Mouse (Mus musculus) megakaryocyte-erythroid progenitor cell, adult 5-6 weeks (primary cell): Measurements from ENCODE around the gene Gm7697. TPM values are rescaled to one million over a fixed set of nuclear protein-coding genes. Genes with fewer than 3 reads are reported as not detected.
"Not testable (repeated sequence)": the region's sequence is repeated elsewhere in the genome, so short reads cannot be mapped to it uniquely, and the experiment has no call there.

ENCODE experiments used
- ATAC-seq: replicated peaks from 2 replicates; pipeline ENCODE4 v1.8.0; 2016; ENCODE audit warnings: mild to moderate bottlenecking, inconsistent platforms; ENCODE audit not compliant: severe bottlenecking, poor library complexity, low FRiP score, low TSS enrichment
- total RNA-seq, 2 experiments: library from RNA; stranded (forward) in 1 of 2; stranded (reverse) in 1 of 2; fragments of 200-1000, 215-1000 nt in 1 of 2; fragments of >200 nt in 1 of 2; fragmentation: Nextera tagmentation in 1 of 2; gene quantifications; 2 replicates each; pipeline ENCODE4 v1.2.3; 2014 to 2017

The Gm7697 gene
- not detected in 2 replicates for total RNA-seq (2014; fragmentation: Nextera tagmentation)
- not detected in 2 replicates for total RNA-seq (2017)

DNA sequence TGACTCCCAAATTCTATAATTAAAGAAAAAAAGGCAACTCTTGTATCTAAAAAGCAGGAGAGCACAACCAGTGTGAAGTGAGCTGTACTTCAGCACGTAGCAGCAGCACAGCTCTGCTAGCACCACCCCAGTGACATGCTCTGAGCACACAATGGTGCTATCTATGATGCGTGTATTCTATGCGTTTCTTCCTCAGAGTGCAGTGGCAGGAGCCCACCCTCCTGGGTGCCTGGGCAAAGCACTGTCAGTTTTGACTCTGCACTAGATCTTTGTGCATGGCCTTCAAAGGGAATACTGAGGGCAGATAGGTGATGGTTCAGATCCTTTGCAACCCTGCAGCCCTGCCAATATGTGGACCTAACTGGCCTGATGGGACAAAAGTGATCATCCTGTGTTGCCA, at the start of gene Gm7697:
TSS of gene Gm7697 (minus strand) at position 101 of the 400 bp plus-strand sequence.
- ATAC-seq = not testable (repeated sequence)

GRCm38 (mm10) chr8:69551249-69551648, 28.5 kb upstream of the Gm7697 start:
- not testable (repeated sequence) for ATAC-seq

GRCm38 (mm10) chr8:69549556-69549955, 26.8 kb upstream of the Gm7697 start:
- not testable (repeated sequence) for ATAC-seq

DNA sequence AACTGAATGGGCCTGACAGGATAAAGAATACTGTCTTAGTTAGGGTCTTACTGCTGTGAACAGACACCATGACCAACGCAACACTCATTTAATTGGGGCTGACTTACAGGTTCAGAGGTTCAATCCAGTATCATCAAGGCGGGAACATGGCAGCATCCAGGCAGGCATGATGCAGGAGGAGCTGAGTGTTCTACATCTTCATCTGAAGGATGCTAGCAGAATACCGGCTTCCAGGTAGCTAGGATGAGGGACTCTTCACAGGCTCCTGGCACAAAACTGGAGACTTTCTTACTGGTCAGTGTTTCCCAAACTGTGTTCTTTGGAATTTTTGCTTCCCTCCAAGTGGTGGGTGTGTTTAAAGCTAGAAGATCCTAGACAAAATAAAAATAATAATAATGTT, 25.3 kb upstream of the Gm7697 start:
- ATAC-seq = not testable (repeated sequence)

DNA sequence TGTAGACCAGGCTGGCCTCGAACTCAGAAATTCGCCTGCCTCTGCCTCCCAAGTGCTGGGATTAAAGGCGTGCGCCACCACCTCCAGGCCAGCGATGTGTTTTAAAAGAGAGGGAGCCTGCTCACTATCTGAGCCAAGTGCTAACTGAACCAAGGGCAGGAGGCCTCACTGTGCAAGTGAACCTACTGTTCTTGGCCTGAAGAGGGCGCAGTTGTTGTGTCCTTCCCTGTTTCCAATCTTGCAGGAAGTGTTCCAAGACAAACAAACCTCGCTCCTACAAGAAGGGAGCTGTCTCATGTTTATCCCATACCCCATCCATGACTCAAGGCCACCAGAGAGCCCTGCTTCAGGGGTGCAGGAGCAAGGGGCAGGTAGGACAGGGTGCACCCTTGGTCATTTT, 24.4 kb upstream of the Gm7697 start:
- ATAC-seq = not testable (repeated sequence)

- ATAC-seq = not testable (repeated sequence)
Observed at GRCm38 (mm10) chr8:69545020-69545419, 22.2 kb upstream of the Gm7697 start.

- not testable (repeated sequence) for ATAC-seq
Observed at GRCm38 (mm10) chr8:69544511-69544910, 21.7 kb upstream of the Gm7697 start.

- ATAC-seq = not testable (repeated sequence)
Observed at GRCm38 (mm10) chr8:69543984-69544383, 21.2 kb upstream of the Gm7697 start.

- not testable (repeated sequence) for ATAC-seq
Observed at GRCm38 (mm10) chr8:69540764-69541163, 18.0 kb upstream of the Gm7697 start.

DNA sequence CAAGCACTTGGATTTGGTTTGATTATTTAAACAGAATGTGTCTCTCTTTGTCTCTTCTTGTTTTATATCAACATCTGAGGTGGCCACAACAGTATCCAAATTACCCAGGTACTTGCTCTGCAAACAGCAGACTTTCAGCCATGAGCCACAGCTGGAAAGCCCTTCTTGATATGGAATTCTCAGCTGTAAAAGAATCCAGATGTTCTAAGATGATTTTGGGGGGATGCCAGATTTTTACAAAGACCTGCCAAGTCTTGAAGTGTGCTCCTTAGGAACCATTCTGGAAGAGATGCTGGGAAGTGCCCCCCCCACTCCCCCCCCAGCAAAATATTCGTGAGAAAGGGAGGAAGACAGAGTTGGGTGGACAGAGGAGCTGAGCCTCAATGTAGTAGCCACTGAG, 17.6 kb upstream of the Gm7697 start:
- ATAC-seq = not testable (repeated sequence)

- not testable (repeated sequence) for ATAC-seq
Observed at GRCm38 (mm10) chr8:69474946-69475345, 47.8 kb downstream of the Gm7697 start.

DNA sequence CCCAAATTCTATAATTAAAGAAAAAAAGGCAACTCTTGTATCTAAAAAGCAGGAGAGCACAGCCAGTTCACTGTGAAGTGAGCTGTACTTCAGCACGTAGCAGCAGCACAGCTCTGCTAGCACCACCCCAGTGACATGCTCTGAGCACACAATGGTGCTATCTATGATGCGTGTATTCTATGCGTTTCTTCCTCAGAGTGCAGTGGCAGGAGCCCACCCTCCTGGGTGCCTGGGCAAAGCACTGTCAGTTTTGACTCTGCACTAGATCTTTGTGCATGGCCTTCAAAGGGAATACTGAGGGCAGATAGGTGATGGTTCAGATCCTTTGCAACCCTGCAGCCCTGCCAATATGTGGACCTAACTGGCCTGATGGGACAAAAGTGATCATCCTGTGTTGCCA, 69.3 kb downstream of the Gm7697 start, which contains the start of gene Gm9495:
TSS of gene Gm9495 (minus strand) at position 101 of the 400 bp plus-strand sequence.
- not testable (repeated sequence) for ATAC-seq

Other genes starting within 250 kb of the Gm7697 start
- not detected in 2 replicates for gene Gm9495, start 69.4 kb downstream of the Gm7697 start, total RNA-seq (2014; fragmentation: Nextera tagmentation)
- not detected in 2 replicates for gene Gm9495, start 69.4 kb downstream of the Gm7697 start, total RNA-seq (2017)
- 34.9 and 36.2 TPM in 2 replicates for gene Zfp868, start 102.6 kb upstream of the Gm7697 start, total RNA-seq (2014; fragmentation: Nextera tagmentation)
- 12.4 and 16.0 TPM in 2 replicates for gene Zfp868, start 102.6 kb upstream of the Gm7697 start, total RNA-seq (2017)
- 0.59 TPM in 1 of 2 replicates, not detected in the other for gene Zfp964, start 131.5 kb upstream of the Gm7697 start, total RNA-seq (2014; fragmentation: Nextera tagmentation)
- 0.61 and 1.2 TPM in 2 replicates for gene Zfp964, start 131.5 kb upstream of the Gm7697 start, total RNA-seq (2017)
- gene Zfp869, start 187.7 kb upstream of the Gm7697 start, total RNA-seq (2014; fragmentation: Nextera tagmentation) = 16.3 and 25.8 TPM in 2 replicates
- 21.5 and 42.9 TPM in 2 replicates for gene Zfp869, start 187.7 kb upstream of the Gm7697 start, total RNA-seq (2017)
- gene Zfp963, start 227.0 kb upstream of the Gm7697 start, total RNA-seq (2014; fragmentation: Nextera tagmentation) = 6.0 and 6.7 TPM in 2 replicates
- gene Zfp963, start 227.0 kb upstream of the Gm7697 start, total RNA-seq (2017) = 5.0 and 7.4 TPM in 2 replicates